Mouse (Mus musculus): ENCODE measurements around the gene Dpm1.

DNA sequence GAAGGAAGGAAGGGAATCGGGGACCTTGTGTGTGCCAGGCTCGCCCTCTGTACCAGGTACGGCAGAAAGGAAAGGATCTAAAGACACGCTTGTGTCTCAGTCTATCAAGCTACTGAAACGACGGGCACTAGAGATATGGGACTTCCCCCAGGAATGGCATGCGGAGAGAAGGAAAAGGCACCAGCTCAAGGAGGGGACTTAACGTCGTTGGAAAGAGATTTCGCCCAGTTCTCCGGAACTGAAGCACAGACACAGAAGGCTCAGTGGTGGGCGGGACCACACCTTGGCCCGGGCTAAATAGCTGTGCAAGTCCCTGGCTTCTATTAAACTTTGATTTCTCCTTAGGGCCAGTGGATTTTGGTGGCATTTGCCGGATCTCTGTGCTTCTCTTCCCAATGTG is 68.4 kb downstream of the Dpm1 start:
- no peak for TF ChIP-seq CTCF (IDR thresholded peaks at IDR 0.05)
- no peak for TF ChIP-seq EP300 (IDR thresholded peaks at IDR 0.05)
